Comparison of ENCODE assay signal across 8 mouse cellular contexts in the genomic region with DNA sequence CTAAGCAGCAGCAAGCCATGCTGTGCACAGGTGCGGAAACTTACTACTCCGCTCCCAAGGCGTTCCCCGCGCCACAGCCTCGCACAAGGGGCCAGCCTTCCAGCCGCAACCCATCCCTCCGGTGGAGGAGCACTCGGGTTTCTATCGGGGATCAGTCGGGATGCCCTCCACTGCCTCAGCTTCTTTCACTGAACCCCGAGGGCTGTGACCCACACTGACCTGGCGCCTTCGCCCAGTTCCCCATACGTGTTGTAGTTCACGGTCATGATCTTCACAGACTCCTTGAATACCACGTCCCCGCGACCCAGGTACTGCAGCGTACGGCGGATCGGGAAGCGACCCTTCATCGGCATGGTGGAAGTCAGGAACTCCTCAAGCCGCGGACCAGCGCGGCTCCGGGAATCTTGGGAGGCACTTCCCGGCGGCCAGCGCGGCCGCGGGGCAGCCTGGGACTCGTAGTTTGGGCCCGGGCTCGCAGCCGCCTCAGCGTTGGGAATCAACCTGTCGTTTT. TPM values are rescaled to one million over a fixed set of nuclear protein-coding genes. Genes with fewer than 3 reads are reported as not detected.
DNase-seq lines count a peak whose midpoint lies in the region; ATAC-seq and TF ChIP-seq lines count a peak whose summit lies in the region.

A gene (minus strand): TSS at position 413 of the 511 bp plus-strand sequence.

- H3K27ac ChIP-seq in forebrain, embryonic 15.5 days (replicated peaks): peak within 1 kb of the TSS; percentile 75
- 0 out of 2 replicates have a peak within 1 kb of the TSS, but pooled peaks have one; percentile 23 for H3K27ac ChIP-seq in liver, postnatal 0 days (ENCODE audit: low read depth)
- H3K27ac ChIP-seq in neural tube, embryonic 15.5 days (replicated peaks): peak within 1 kb of the TSS; percentile 82

- peak within 1 kb of the TSS; percentile 66 for H3K4me2 ChIP-seq in forebrain, embryonic 15.5 days (replicated peaks)
- peak within 1 kb of the TSS; percentile 86 for H3K4me2 ChIP-seq in liver, postnatal 0 days (ENCODE audit: low read depth, low read length)
- H3K4me2 ChIP-seq in neural tube, embryonic 15.5 days: peak within 1 kb of the TSS; percentile 80

- H3K36me3 ChIP-seq in G1E (replicated peaks): peaks cover 67% of the 10 kb centered on the region
- peaks cover 28% of the 10 kb centered on the region for H3K36me3 ChIP-seq in forebrain, embryonic 15.5 days
- peaks cover 14% of the 10 kb centered on the region for H3K36me3 ChIP-seq in liver, postnatal 0 days (replicated peaks; ENCODE audit: insufficient read depth, low read length)
- peaks cover 33% of the 10 kb centered on the region for H3K36me3 ChIP-seq in neural tube, embryonic 15.5 days

- H3K4me1 ChIP-seq in G1E (ENCODE audit: insufficient read depth, low read depth, low read length): peaks cover 42% of the 10 kb centered on the region
- H3K4me1 ChIP-seq in forebrain, embryonic 15.5 days: peaks cover 17% of the 10 kb centered on the region
- peaks cover 8% of the 10 kb centered on the region for H3K4me1 ChIP-seq in liver, postnatal 0 days (ENCODE audit: insufficient read depth)
- H3K4me1 ChIP-seq in neural tube, embryonic 15.5 days: peaks cover 15% of the 10 kb centered on the region

- intact Hi-C loops in heart, postnatal 14 days (cut with DNase I): no loop called here

- ATAC-seq in G1E (ENCODE audit: extremely low read depth, insufficient number of reproducible peaks, low FRiP score, poor library complexity, severe bottlenecking): peak; percentile 61
- ATAC-seq in forebrain, embryonic 15.5 days (replicated peaks): peak; percentile 95
- ATAC-seq in liver, postnatal 0 days: peak; percentile 88
- ATAC-seq in neural tube, embryonic 15.5 days (ENCODE audit: low FRiP score): peak; percentile 93

- no peak for TF ChIP-seq EP300 in liver, postnatal 0 days (IDR thresholded peaks at IDR 0.05; ENCODE audit: low read depth)

- TF ChIP-seq CTCF in G1E (IDR thresholded peaks at IDR 0.05; ENCODE audit: low read depth, low read length): no peak
- TF ChIP-seq CTCF in liver, postnatal 0 days (IDR thresholded peaks at IDR 0.05; ENCODE audit: low read depth): no peak

- 0 out of 2 replicates have a peak, but pooled peaks cover 2% of the 10 kb centered on the region for H3K9me3 ChIP-seq in G1E (replicated peaks)
- H3K9me3 ChIP-seq in forebrain, embryonic 15.5 days: no peaks in the 10 kb centered on the region
- H3K9me3 ChIP-seq in liver, postnatal 0 days (ENCODE audit: low read length): no peaks in the 10 kb centered on the region
- 0 out of 2 replicates have a peak, but pooled peaks cover 5% of the 10 kb centered on the region for H3K9me3 ChIP-seq in neural tube, embryonic 15.5 days (replicated peaks)

- no peaks in the 10 kb centered on the region for H3K27me3 ChIP-seq in G1E (ENCODE audit: insufficient read depth, low read length)
- no peaks in the 10 kb centered on the region for H3K27me3 ChIP-seq in forebrain, embryonic 15.5 days
- H3K27me3 ChIP-seq in liver, postnatal 0 days (ENCODE audit: insufficient read depth, low read length): no peaks in the 10 kb centered on the region
- no peaks in the 10 kb centered on the region for H3K27me3 ChIP-seq in neural tube, embryonic 15.5 days (replicated peaks)

- 0% methylated on average over 42 of the region's 42 CpGs for WGBS in forebrain, embryonic 15.5 days
- WGBS in large intestine, adult 2 months: under 1% methylated on average over 42 of the region's 42 CpGs
- under 1% methylated on average over 42 of the region's 42 CpGs for WGBS in liver, postnatal 0 days (ENCODE audit: insufficient replicate concordance)
- under 1% methylated on average over 42 of the region's 42 CpGs for WGBS in neural tube, embryonic 15.5 days

- peak within 1 kb of the TSS; percentile 96 for H3K4me3 ChIP-seq in G1E (ENCODE audit: low read depth, low read length)
- H3K4me3 ChIP-seq in forebrain, embryonic 15.5 days: peak within 1 kb of the TSS; percentile 54
- peak within 1 kb of the TSS; percentile 76 for H3K4me3 ChIP-seq in liver, postnatal 0 days (ENCODE audit: low read depth, low read length)
- H3K4me3 ChIP-seq in neural tube, embryonic 15.5 days (replicated peaks): peak within 1 kb of the TSS; percentile 74

- peak within 1 kb of the TSS; percentile 57 for H3K9ac ChIP-seq in forebrain, embryonic 15.5 days (replicated peaks)
- peak within 1 kb of the TSS; percentile 81 for H3K9ac ChIP-seq in liver, postnatal 0 days (replicated peaks)
- peak within 1 kb of the TSS; percentile 67 for H3K9ac ChIP-seq in neural tube, embryonic 15.5 days (replicated peaks)

- peak; percentile 68 for DNase-seq in G1E (ENCODE audit: low spot score)
- DNase-seq in cerebellum, adult 11-12 months: peak; percentile 66
- DNase-seq in heart, postnatal 14 days: peak; percentile 77 to 84
- peak; percentile 43 for DNase-seq in large intestine, adult 2 months (ENCODE audit: low read depth, low spot score)
- peak; percentile 78 for DNase-seq in liver, postnatal 0 days
- peak; percentile 81 for DNase-seq in testis, postnatal 10 days (ENCODE audit: low spot score)

RNA-seq across cellular contexts. Expression of the gene that starts here (rescaled TPM):
- total RNA-seq in G1E (2014; fragmentation: Nextera tagmentation) (12.3 and 15.8 TPM in 2 replicates), G1E (2017) (89.3 and 105 TPM in 2 replicates)
- 9.0 and 11.9 TPM in 2 replicates for polyA plus RNA-seq in G1E (2012)
- polyA plus RNA-seq in forebrain, embryonic 15.5 days (2015; fragmentation: Nextera tagmentation; extraction: Ambion mirVana): 58.5 and 63.2 TPM in 2 replicates
- total RNA-seq in heart, postnatal 14 days (2021): 10 to 100 TPM; 66.9 to 67.5 TPM
- polyA plus RNA-seq in large intestine, adult 2 months (2012; rRNA removed): 13.1 and 15.7 TPM in 2 replicates
- 20.7 and 23.8 TPM in 2 replicates for polyA plus RNA-seq in liver, postnatal 0 days (2015; fragmentation: Nextera tagmentation; extraction: Ambion mirVana)
- polyA plus RNA-seq in neural tube, embryonic 15.5 days (2015; fragmentation: Nextera tagmentation; extraction: Ambion mirVana): 85.2 and 88.3 TPM in 2 replicates

Comparison
In these comparisons a context has a peak if more than half of its experiments do, and no peak if none do; other contexts are left out.
1. Peak in every context shown above with its lines: DNase-seq, ATAC-seq, H3K4me3 ChIP-seq and H3K27ac ChIP-seq.
2. H3K27ac ChIP-seq: peak in every context shown above with its lines; median percentile 82 in neural tube, embryonic 15.5 days; 75 in forebrain, embryonic 15.5 days; 23 in liver, postnatal 0 days.